Mouse (Mus musculus): ENCODE data around the gene Comtd1.

Comtd1 gene

GRCm38 (mm10) chr14:21848166-21849154 is at the start of gene Comtd1:
TSS of gene Comtd1 (minus strand) at chr14:21848977.
- DNase-seq (ENCODE audit: low spot score), result peak; percentile 93

- DNase-seq (ENCODE audit: low spot score), result peak; percentile 26
These were observed 43.5 kb upstream of the Comtd1 start for GRCm38 (mm10) chr14:21892341-21892659.

- DNase-seq (ENCODE audit: low spot score), result peak; percentile 66
These were observed 43.0 kb upstream of the Comtd1 start for GRCm38 (mm10) chr14:21891581-21892340.

- DNase-seq (ENCODE audit: low spot score), result no peak
These were observed 41.7 kb upstream of the Comtd1 start for GRCm38 (mm10) chr14:21890430-21890829.

- no peak for DNase-seq (ENCODE audit: low spot score)
These were observed 18.0 kb upstream of the Comtd1 start for GRCm38 (mm10) chr14:21866816-21867215.

GRCm38 (mm10) chr14:21866291-21866690 is 17.5 kb upstream of the Comtd1 start:
- DNase-seq (ENCODE audit: low spot score), result no peak

GRCm38 (mm10) chr14:21856886-21857285 is 8.1 kb upstream of the Comtd1 start:
- no peak for DNase-seq (ENCODE audit: low spot score)

- no peak for DNase-seq (ENCODE audit: low spot score)
These were observed 7.2 kb upstream of the Comtd1 start for GRCm38 (mm10) chr14:21855961-21856360.

- DNase-seq (ENCODE audit: low spot score), result no peak
These were observed 5.5 kb upstream of the Comtd1 start for GRCm38 (mm10) chr14:21854271-21854670.

GRCm38 (mm10) chr14:21853456-21854109 is 4.8 kb upstream of the Comtd1 start:
- DNase-seq (ENCODE audit: low spot score), result peak; percentile 80

- no peak for DNase-seq (ENCODE audit: low spot score)
These were observed 3.4 kb upstream of the Comtd1 start for GRCm38 (mm10) chr14:21851996-21852791.

GRCm38 (mm10) chr14:21850419-21851127 is 1.8 kb upstream of the Comtd1 start:
- DNase-seq (ENCODE audit: low spot score), result no peak

GRCm38 (mm10) chr14:21849524-21850418 is 994 bp upstream of the Comtd1 start:
- DNase-seq (ENCODE audit: low spot score), result no peak

GRCm38 (mm10) chr14:21847381-21848165 is 1.2 kb downstream of the Comtd1 start:
- DNase-seq (ENCODE audit: low spot score), result peak; percentile 87

GRCm38 (mm10) chr14:21846827-21847380 is 1.9 kb downstream of the Comtd1 start:
- no peak for DNase-seq (ENCODE audit: low spot score)

GRCm38 (mm10) chr14:21843263-21843662 is 5.5 kb downstream of the Comtd1 start:
- no peak for DNase-seq (ENCODE audit: low spot score)

- DNase-seq (ENCODE audit: low spot score), result no peak
These were observed 6.8 kb downstream of the Comtd1 start for GRCm38 (mm10) chr14:21841819-21842592.

Data from yolk sac, embryonic 10.5 days (tissue).